17 mouse cellular contexts compared by ENCODE assay signal in the genomic region with DNA sequence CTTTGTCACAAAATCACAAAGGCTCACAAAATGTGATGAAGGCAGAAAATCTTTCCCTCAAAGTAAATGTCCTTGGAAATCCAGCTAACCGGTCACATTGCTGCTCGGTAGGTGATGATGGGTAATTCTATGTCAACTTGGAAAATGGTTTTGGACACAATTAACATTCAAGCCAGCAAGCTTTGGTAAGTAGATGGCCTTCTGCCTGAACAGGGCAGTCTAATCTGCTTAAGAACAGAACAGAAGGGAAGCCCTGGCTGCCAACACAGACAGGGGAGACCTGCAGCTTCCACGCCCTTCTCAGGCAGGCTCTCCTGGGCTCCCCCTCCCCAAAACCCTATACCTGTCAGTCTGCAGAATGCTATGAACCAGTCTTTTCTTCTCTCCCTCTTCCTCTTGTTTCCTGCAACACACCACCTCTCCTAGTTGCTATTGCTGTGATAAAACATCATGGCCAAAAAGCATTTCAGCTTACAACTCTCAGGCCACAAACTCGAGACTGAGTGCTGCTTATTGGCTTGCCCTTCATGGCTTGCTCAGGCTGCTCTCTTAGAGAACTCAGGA. TPM values are rescaled to one million over a fixed set of nuclear protein-coding genes. Genes with fewer than 3 reads are reported as not detected.
DNase-seq lines count a peak whose midpoint lies in the region; ATAC-seq lines count a peak whose summit lies in the region.
"Had no signal": no experiment of that assay in that cellular context is flagged by ENCODE, and none has a peak within 500 bp of the region (broad histone marks: within the 10 kb centered on the region; RNA-seq: fewer than 3 reads in every experiment).

No protein-coding gene starts in this region.

- H3K36me3 ChIP-seq in forebrain, embryonic 14.5 days (ENCODE audit: control insufficient read depth, insufficient read depth, low read length) = no peaks in the 10 kb centered on the region
- H3K36me3 ChIP-seq in midbrain, embryonic 10.5 days = peaks cover 28% of the 10 kb centered on the region
- H3K36me3 ChIP-seq: G1E had no signal

- intact Hi-C loops in heart, postnatal 25 days (cut with DNase I) = no loop called here

- 0 out of 2 replicates have a peak, but pooled peaks cover 3% of the 10 kb centered on the region for H3K9me3 ChIP-seq in forebrain, embryonic 14.5 days (replicated peaks; ENCODE audit: control insufficient read depth, low read length)
- no peaks in the 10 kb centered on the region; the same call in 1 of the 2 replicates for H3K9me3 ChIP-seq in midbrain, embryonic 10.5 days (replicated peaks)
- H3K9me3 ChIP-seq: G1E had no signal

- H3K4me3 ChIP-seq in forebrain, embryonic 14.5 days (ENCODE audit: low read depth, low read length) = no peak overlapping the region
- H3K4me3 ChIP-seq in midbrain, embryonic 10.5 days = peak overlapping the region; percentile 34; the same call in 1 of the 2 replicates
- H3K4me3 ChIP-seq: heart, embryonic 13.5 days had no signal

- no peaks in the 10 kb centered on the region for H3K27me3 ChIP-seq in forebrain, embryonic 14.5 days (replicated peaks; ENCODE audit: control insufficient read depth, insufficient read depth, low read length)
- H3K27me3 ChIP-seq in midbrain, embryonic 10.5 days (ENCODE audit: low read depth, poor library complexity, severe bottlenecking) = no peaks in the 10 kb centered on the region

- peak overlapping the region; percentile 45; the same call in 1 of the 2 replicates for H3K27ac ChIP-seq in forebrain, embryonic 14.5 days (ENCODE audit: low read depth, low read length)
- H3K27ac ChIP-seq in midbrain, embryonic 10.5 days (replicated peaks) = peak overlapping the region; percentile 86
- H3K27ac ChIP-seq: heart, embryonic 13.5 days; kidney, postnatal 0 days; macrophage had no signal

- DNase-seq in heart, adult 11 months = peak; percentile 46
- no peak for DNase-seq in heart, postnatal 25 days (ENCODE audit: low spot score)
- peak; percentile 43 for DNase-seq in forebrain, embryonic 14.5 days (ENCODE audit: low spot score)
- peak; percentile 53 for DNase-seq in midbrain, embryonic 10.5 days (ENCODE audit: low spot score)
- peak; percentile 43 for DNase-seq in retina, adult 2 months (ENCODE audit: low read depth, low spot score)
- no peak for DNase-seq in testis, postnatal 10 days (ENCODE audit: low spot score)
- DNase-seq in ovary, postnatal 10 days (ENCODE audit: low spot score) = no peak
- DNase-seq in embryo, embryonic 10.5 days (ENCODE audit: low spot score) = no peak
- DNase-seq: adrenal gland, postnatal 25 days; liver, postnatal 0 days; right cerebral cortex, postnatal 25 days; thymus, postnatal 14 days had no signal

- WGBS in forebrain, embryonic 14.5 days = 3% methylated on average over 4 of the region's 4 CpGs
- 8% methylated on average over 4 of the region's 4 CpGs for WGBS in midbrain, embryonic 10.5 days

- H3K4me2 ChIP-seq in forebrain, embryonic 14.5 days (ENCODE audit: low read length) = peak overlapping the region; percentile 28
- H3K4me2 ChIP-seq: heart, embryonic 13.5 days had no signal

- H3K9ac ChIP-seq in forebrain, embryonic 14.5 days (ENCODE audit: low read length) = no peak overlapping the region
- H3K9ac ChIP-seq: liver, postnatal 0 days had no signal

- peaks cover 13% of the 10 kb centered on the region for H3K4me1 ChIP-seq in forebrain, embryonic 14.5 days (ENCODE audit: control insufficient read depth, insufficient read depth, low read length)
- peaks cover 54% of the 10 kb centered on the region for H3K4me1 ChIP-seq in midbrain, embryonic 10.5 days

- peak; percentile 57; the same call in 1 of the 2 replicates for ATAC-seq in forebrain, embryonic 14.5 days
- ATAC-seq: inflammation-experienced regulatory T-cells, adult 6 months; liver, postnatal 0 days had no signal

RNA-seq across cellular contexts. Expression of a gene that starts 29.0 kb away (rescaled TPM):
- 10 to 100 TPM; 27.5 to 29.8 TPM for total RNA-seq in heart, postnatal 25 days (2021)
- polyA plus RNA-seq in forebrain, embryonic 14.5 days (2014; fragmentation: Nextera tagmentation; extraction: Ambion mirVana) = 26.2 and 33.1 TPM in 2 replicates
- polyA plus RNA-seq in midbrain, embryonic 10.5 days (2016; fragmentation: Nextera tagmentation; extraction: Ambion mirVana) = 81.7 and 97.5 TPM in 2 replicates
- polyA plus RNA-seq: G1E had no signal

Comparison
In these comparisons a context has a peak if more than half of its experiments do, and no peak if none do; other contexts are left out.
1. DNase-seq: peak in heart, adult 11 months (single experiment), forebrain, embryonic 14.5 days (single experiment), midbrain, embryonic 10.5 days (single experiment) and retina, adult 2 months (single experiment); none in heart, postnatal 25 days (single experiment), testis, postnatal 10 days (single experiment), ovary, postnatal 10 days (single experiment) and embryo, embryonic 10.5 days (single experiment).